Mouse (Mus musculus) activated CD4-positive, CD25-positive, alpha-beta regulatory T cell, adult 9 weeks (primary cell): ENCODE results near the gene Ahrr. TPM values are rescaled to one million over a fixed set of nuclear protein-coding genes. Genes with fewer than 3 reads are reported as not detected.

Source experiments
- polyA plus RNA-seq: library from polyadenylated mRNA; unstranded; fragments of 100-300 nt; shearing (Covaris generic); gene quantifications from one replicate; pipeline ENCODE4 v1.2.1, GENCODE M21; 2017

Ahrr gene
- 0.07 TPM for polyA plus RNA-seq

DNA sequence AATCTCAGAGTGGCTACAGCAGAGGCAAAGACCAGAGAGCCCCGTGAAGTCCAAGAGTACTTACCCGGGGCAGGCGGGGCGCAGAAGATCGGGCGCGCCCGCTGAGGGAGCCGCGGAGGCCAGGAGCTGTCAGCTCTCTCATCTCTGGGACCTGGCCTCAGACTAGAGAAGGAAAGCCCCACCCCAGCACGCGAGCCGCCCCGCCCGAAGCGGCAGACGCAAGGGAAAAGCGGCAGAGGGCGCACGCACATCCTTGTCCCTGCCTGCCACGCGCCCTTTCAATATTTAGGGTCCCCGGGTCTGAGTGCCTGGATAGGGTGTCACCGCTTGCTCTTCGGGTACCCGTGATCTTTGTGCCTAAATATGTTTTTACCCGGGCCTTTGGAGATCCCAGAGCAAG is at the start of gene Ahrr:
Ahrr (minus strand) TSS at position 165 of the 400 bp plus-strand sequence.

GRCm38 (mm10) chr13:74317170-74317849 is 25.2 kb upstream of the Ahrr start, which contains the start of gene Pdcd6:
TSS of gene Pdcd6 (minus strand) at chr13:74317580.

GRCm38 (mm10) chr13:74208317-74208985 is 83.7 kb downstream of the Ahrr start, which contains the start of gene Exoc3:
TSS of gene Exoc3 (minus strand) at chr13:74208732.

Other genes with a start within 250 kb of the Ahrr start
- gene Cep72, start 230.0 kb downstream of the Ahrr start, polyA plus RNA-seq: 7.0 TPM
- not detected for gene Slc9a3, start 170.9 kb downstream of the Ahrr start, polyA plus RNA-seq
- gene Exoc3, start 83.6 kb downstream of the Ahrr start, polyA plus RNA-seq: 114 TPM
- 201 TPM for gene Pdcd6, start 25.2 kb upstream of the Ahrr start, polyA plus RNA-seq
- 338 TPM for gene Sdha, start 57.9 kb upstream of the Ahrr start, polyA plus RNA-seq
- 38.2 TPM for gene Ccdc127, start 58.0 kb upstream of the Ahrr start, polyA plus RNA-seq
- gene Lrrc14b, start 71.7 kb upstream of the Ahrr start, polyA plus RNA-seq: not detected
- gene Zfp72, start 98.5 kb upstream of the Ahrr start, polyA plus RNA-seq: 1.9 TPM
- 48.5 TPM for gene Ftl1-ps1, start 107.4 kb upstream of the Ahrr start, polyA plus RNA-seq
- gene Zfp825, start 201.7 kb upstream of the Ahrr start, polyA plus RNA-seq: 21.2 TPM